Mouse (Mus musculus): Measurements from ENCODE around the gene Thap11. TPM values are rescaled to one million over a fixed set of nuclear protein-coding genes. Genes with fewer than 3 reads are reported as not detected.

The Thap11 gene
- total RNA-seq, 2 experiments from 2014 or later, result 33.2 to 34.9 TPM

- intact Hi-C loops (cut with DNase I), result no loop called here
- DNase-seq (ENCODE audit: extremely low spot score in 1 of 2, low spot score in 2 of 2), result no peak
Observed at GRCm38 (mm10) chr8:105846678-105847077, 8.3 kb upstream of the Thap11 start.

- no peak for DNase-seq (ENCODE audit: extremely low spot score in 1 of 2, low spot score in 2 of 2)
- intact Hi-C loops (cut with DNase I), result loop anchor here (10.0 kb wide), 1 partner anchor 85 kb away; the partner anchor contains the start of genes Ctrl and Psmb10
Observed at GRCm38 (mm10) chr8:105850014-105850413, 4.9 kb upstream of the Thap11 start.

- intact Hi-C loops (cut with DNase I), result loop anchor here (10.0 kb wide), 1 partner anchor 84 kb away; the partner anchor contains the start of genes Ctrl and Psmb10
Observed at GRCm38 (mm10) chr8:105850611-105851010, 4.3 kb upstream of the Thap11 start.

GRCm38 (mm10) chr8:105851651-105852143 is 3.2 kb upstream of the Thap11 start:
- intact Hi-C loops (cut with DNase I), result loop anchor here (10.0 kb wide), 1 partner anchor 83 kb away; the partner anchor contains the start of genes Ctrl and Psmb10
- DNase-seq (ENCODE audit: extremely low spot score in 1 of 2, low spot score in 2 of 2), result peak; percentile 91 to 93

More at GRCm38 (mm10) chr8:105850611-105851010, 4.3 kb upstream of the Thap11 start:
- no peak for DNase-seq (ENCODE audit: extremely low spot score in 1 of 2, low spot score in 2 of 2)

- intact Hi-C loops (cut with DNase I), result loop anchor here (10.0 kb wide), 1 partner anchor 83 kb away; the partner anchor contains the start of genes Ctrl and Psmb10
- DNase-seq (ENCODE audit: extremely low spot score in 1 of 2, low spot score in 2 of 2), result no peak
Observed at GRCm38 (mm10) chr8:105852146-105852729, 2.7 kb upstream of the Thap11 start.

GRCm38 (mm10) chr8:105853178-105853577 is 1.8 kb upstream of the Thap11 start, which contains the start of gene Cenpt:
Gene Cenpt, minus strand, starts transcription at chr8:105853278.
- intact Hi-C loops (cut with DNase I), result loop anchor here (10.0 kb wide), 1 partner anchor 82 kb away; the partner anchor contains the start of genes Ctrl and Psmb10
- DNase-seq (ENCODE audit: extremely low spot score in 1 of 2, low spot score in 2 of 2), result no peak

- DNase-seq (ENCODE audit: extremely low spot score in 1 of 2, low spot score in 2 of 2), result no peak
- intact Hi-C loops (cut with DNase I), result loop anchor here (10.0 kb wide), 1 partner anchor 80 kb away; the partner anchor contains the start of genes Ctrl and Psmb10
Observed at GRCm38 (mm10) chr8:105854303-105854702, 629 bp upstream of the Thap11 start.

- intact Hi-C loops (cut with DNase I), result loop anchor here (10.0 kb wide), 1 partner anchor 79 kb away; the partner anchor contains the start of genes Ctrl and Psmb10
- peak; percentile 36 to 76 for DNase-seq (ENCODE audit: extremely low spot score in 1 of 2, low spot score in 2 of 2)
Observed at GRCm38 (mm10) chr8:105855248-105856167, 576 bp downstream of the Thap11 start.

GRCm38 (mm10) chr8:105856168-105856835 is 1.4 kb downstream of the Thap11 start:
- no peak for DNase-seq (ENCODE audit: extremely low spot score in 1 of 2, low spot score in 2 of 2)
- intact Hi-C loops (cut with DNase I), result loop anchor here (10.0 kb wide), 1 partner anchor 78 kb away; the partner anchor contains the start of genes Ctrl and Psmb10

- intact Hi-C loops (cut with DNase I), result loop anchor here (10.0 kb wide), 1 partner anchor 76 kb away; the partner anchor contains the start of genes Ctrl and Psmb10
- no peak for DNase-seq (ENCODE audit: extremely low spot score in 1 of 2, low spot score in 2 of 2)
Observed at GRCm38 (mm10) chr8:105858495-105858894, 3.6 kb downstream of the Thap11 start.

- DNase-seq (ENCODE audit: extremely low spot score in 1 of 2, low spot score in 2 of 2), result no peak
- intact Hi-C loops (cut with DNase I), result loop anchor here (10.0 kb wide), 1 partner anchor 75 kb away; the partner anchor contains the start of genes Ctrl and Psmb10
Observed at GRCm38 (mm10) chr8:105859314-105859713, 4.4 kb downstream of the Thap11 start.

- intact Hi-C loops (cut with DNase I), result no loop called here
Observed at GRCm38 (mm10) chr8:105860143-105860981, 5.4 kb downstream of the Thap11 start, which contains the start of gene Nutf2. Gene Nutf2, plus strand, starts transcription at chr8:105860580.

GRCm38 (mm10) chr8:105861951-105862350 is 7.0 kb downstream of the Thap11 start:
- DNase-seq (ENCODE audit: extremely low spot score in 1 of 2, low spot score in 2 of 2), result no peak

More at GRCm38 (mm10) chr8:105860143-105860981, 5.4 kb downstream of the Thap11 start, which contains the start of gene Nutf2:
- peak; percentile 95 to 97 for DNase-seq (ENCODE audit: extremely low spot score in 1 of 2, low spot score in 2 of 2)

GRCm38 (mm10) chr8:105866364-105867029 is 11.6 kb downstream of the Thap11 start:
- intact Hi-C loops (cut with DNase I), result no loop called here
- no peak for DNase-seq (ENCODE audit: extremely low spot score in 1 of 2, low spot score in 2 of 2)

More at GRCm38 (mm10) chr8:105861951-105862350, 7.0 kb downstream of the Thap11 start:
- intact Hi-C loops (cut with DNase I), result no loop called here

- DNase-seq (ENCODE audit: extremely low spot score in 1 of 2, low spot score in 2 of 2), result no peak
- intact Hi-C loops (cut with DNase I), result no loop called here
Observed at GRCm38 (mm10) chr8:105874301-105874700, 19.4 kb downstream of the Thap11 start.

GRCm38 (mm10) chr8:105880754-105881520 is 26.0 kb downstream of the Thap11 start, which contains the start of gene Edc4:
Gene Edc4, plus strand, starts transcription at chr8:105880881.
- intact Hi-C loops (cut with DNase I), result no loop called here
- peak; percentile 82 to 89 for DNase-seq (ENCODE audit: extremely low spot score in 1 of 2, low spot score in 2 of 2)
